Mouse (Mus musculus): ENCODE measurements at regions not wholly inside any gene's neighbourhood (a gene's known extent, or its start where the extent isn't known, plus 50 kb on each side); places are given as distances from the start of the nearest gene placed in this dataset.
A peak's percentile ranks its signal among the peaks of the same experiment; 100 is the strongest.

- in situ Hi-C loops (cut with MboI; ENCODE audit: low sequenced_read_pairs in 2 of 2, unreplicated experiment in 2 of 2) = no loop called here
- DNase-seq (ENCODE audit: low read depth, low spot score) = no peak
Measured at GRCm38 (mm10) chr6:22795291-22795860, 79.9 kb upstream of the Ptprz1 start.

GRCm38 (mm10) chr6:22801908-22802307 lies 73.4 kb upstream of the Ptprz1 start:
- no peaks in the 10 kb centered on the region for H3K36me3 ChIP-seq (ENCODE audit: control insufficient read depth, insufficient read depth, low read length, poor library complexity, severe bottlenecking)
- H3K9ac ChIP-seq (ENCODE audit: insufficient read depth, low read depth, low read length, poor library complexity, severe bottlenecking) = no peak overlapping the region
- in situ Hi-C loops (cut with MboI; ENCODE audit: low sequenced_read_pairs in 2 of 2, unreplicated experiment in 2 of 2) = no loop called here
- no peak for TF ChIP-seq ZNF384 (IDR thresholded peaks at IDR 0.05; ENCODE audit: low read depth, low read length)
- TF ChIP-seq ZC3H11A (IDR thresholded peaks at IDR 0.05; ENCODE audit: borderline replicate concordance, low read depth, low read length) = no peak
- no peak for TF ChIP-seq HCFC1 (IDR thresholded peaks at IDR 0.05; ENCODE audit: borderline replicate concordance, insufficient read depth, low read length)
- TF ChIP-seq CHD2 (IDR thresholded peaks at IDR 0.05; ENCODE audit: low read depth, low read length) = no peak
- TF ChIP-seq MAFK (IDR thresholded peaks at IDR 0.05; ENCODE audit: insufficient read depth, low read depth, low read length) = no peak
- no peaks in the 10 kb centered on the region for H3K4me1 ChIP-seq (ENCODE audit: control insufficient read depth in 2 of 2, insufficient read depth in 2 of 2, low read length in 2 of 2, poor library complexity in 1 of 2)
- H3K4me3 ChIP-seq (ENCODE audit: insufficient read depth in 1 of 2, low read depth in 1 of 2, low read length in 2 of 2, poor library complexity in 1 of 2, severe bottlenecking in 1 of 2) = no peak overlapping the region
- no peaks in the 10 kb centered on the region for H3K9me3 ChIP-seq (ENCODE audit: control insufficient read depth, insufficient read depth, low read depth, low read length)
- DNase-seq (ENCODE audit: low read depth, low spot score) = no peak
- no peak overlapping the region for H3K27ac ChIP-seq (ENCODE audit: insufficient read depth, low read depth, low read length, poor library complexity, severe bottlenecking)

More at GRCm38 (mm10) chr6:22795291-22795860, 79.9 kb upstream of the Ptprz1 start:
- no peak overlapping the region for H3K9ac ChIP-seq (ENCODE audit: insufficient read depth, low read depth, low read length, poor library complexity, severe bottlenecking)
- H3K36me3 ChIP-seq (ENCODE audit: control insufficient read depth, insufficient read depth, low read length, poor library complexity, severe bottlenecking) = no peaks in the 10 kb centered on the region
- no peak overlapping the region for H3K4me3 ChIP-seq (ENCODE audit: insufficient read depth in 1 of 2, low read depth in 1 of 2, low read length in 2 of 2, poor library complexity in 1 of 2, severe bottlenecking in 1 of 2)
- no peaks in the 10 kb centered on the region for H3K9me3 ChIP-seq (ENCODE audit: control insufficient read depth, insufficient read depth, low read depth, low read length)
- H3K4me1 ChIP-seq (ENCODE audit: control insufficient read depth in 2 of 2, insufficient read depth in 2 of 2, low read length in 2 of 2, poor library complexity in 1 of 2) = no peaks in the 10 kb centered on the region
- H3K27ac ChIP-seq (ENCODE audit: insufficient read depth, low read depth, low read length, poor library complexity, severe bottlenecking) = no peak overlapping the region
- TF ChIP-seq ZC3H11A (IDR thresholded peaks at IDR 0.05; ENCODE audit: borderline replicate concordance, low read depth, low read length) = no peak
- no peak for TF ChIP-seq HCFC1 (IDR thresholded peaks at IDR 0.05; ENCODE audit: borderline replicate concordance, insufficient read depth, low read length)
- TF ChIP-seq CHD2 (IDR thresholded peaks at IDR 0.05; ENCODE audit: low read depth, low read length) = no peak
- no peak for TF ChIP-seq MAFK (IDR thresholded peaks at IDR 0.05; ENCODE audit: insufficient read depth, low read depth, low read length)
- no peak for TF ChIP-seq ZNF384 (IDR thresholded peaks at IDR 0.05; ENCODE audit: low read depth, low read length)

GRCm38 (mm10) chr6:22802399-22803092 lies 72.8 kb upstream of the Ptprz1 start:
- DNase-seq (ENCODE audit: low read depth, low spot score) = peak; percentile 4
- Histone ChIP-seq H3K36me3 (ENCODE audit: control insufficient read depth, insufficient read depth, low read length, poor library complexity, severe bottlenecking) (no peaks in the 10 kb centered on the region), H3K9ac (ENCODE audit: insufficient read depth, low read depth, low read length, poor library complexity, severe bottlenecking) (no peak overlapping the region), H3K27ac (ENCODE audit: insufficient read depth, low read depth, low read length, poor library complexity, severe bottlenecking) (no peak overlapping the region), H3K4me1 (ENCODE audit: control insufficient read depth in 2 of 2, insufficient read depth in 2 of 2, low read length in 2 of 2, poor library complexity in 1 of 2) (no peaks in the 10 kb centered on the region), H3K4me3 (ENCODE audit: insufficient read depth in 1 of 2, low read depth in 1 of 2, low read length in 2 of 2, poor library complexity in 1 of 2, severe bottlenecking in 1 of 2) (no peak overlapping the region), H3K9me3 (ENCODE audit: control insufficient read depth, insufficient read depth, low read depth, low read length) (no peaks in the 10 kb centered on the region)
- no peak for TF ChIP-seq ZNF384 (IDR thresholded peaks at IDR 0.05; ENCODE audit: low read depth, low read length)
- no peak for TF ChIP-seq HCFC1 (IDR thresholded peaks at IDR 0.05; ENCODE audit: borderline replicate concordance, insufficient read depth, low read length)
- no peak for TF ChIP-seq MAFK (IDR thresholded peaks at IDR 0.05; ENCODE audit: insufficient read depth, low read depth, low read length)
- TF ChIP-seq CHD2 (IDR thresholded peaks at IDR 0.05; ENCODE audit: low read depth, low read length) = no peak
- in situ Hi-C loops (cut with MboI; ENCODE audit: low sequenced_read_pairs in 2 of 2, unreplicated experiment in 2 of 2) = no loop called here

- H3K9ac ChIP-seq (ENCODE audit: insufficient read depth, low read depth, low read length, poor library complexity, severe bottlenecking) = no peak overlapping the region
- H3K36me3 ChIP-seq (ENCODE audit: control insufficient read depth, insufficient read depth, low read length, poor library complexity, severe bottlenecking) = no peaks in the 10 kb centered on the region
- no peak for TF ChIP-seq ZNF384 (IDR thresholded peaks at IDR 0.05; ENCODE audit: low read depth, low read length)
- no peak for TF ChIP-seq CHD2 (IDR thresholded peaks at IDR 0.05; ENCODE audit: low read depth, low read length)
- no peak for TF ChIP-seq MAFK (IDR thresholded peaks at IDR 0.05; ENCODE audit: insufficient read depth, low read depth, low read length)
- no peaks in the 10 kb centered on the region for H3K4me1 ChIP-seq (ENCODE audit: control insufficient read depth in 2 of 2, insufficient read depth in 2 of 2, low read length in 2 of 2, poor library complexity in 1 of 2)
- H3K4me3 ChIP-seq (ENCODE audit: insufficient read depth in 1 of 2, low read depth in 1 of 2, low read length in 2 of 2, poor library complexity in 1 of 2, severe bottlenecking in 1 of 2) = no peak overlapping the region
- DNase-seq (ENCODE audit: low read depth, low spot score) = no peak
- H3K9me3 ChIP-seq (ENCODE audit: control insufficient read depth, insufficient read depth, low read depth, low read length) = no peaks in the 10 kb centered on the region
- in situ Hi-C loops (cut with MboI; ENCODE audit: low sequenced_read_pairs in 2 of 2, unreplicated experiment in 2 of 2) = no loop called here
- H3K27ac ChIP-seq (ENCODE audit: insufficient read depth, low read depth, low read length, poor library complexity, severe bottlenecking) = no peak overlapping the region
Measured at GRCm38 (mm10) chr6:22803886-22804285, 71.4 kb upstream of the Ptprz1 start.

Data from ES-E14 (cell line).